Mouse (Mus musculus) spleen, adult 2 months (tissue): ENCODE measurements around the gene Ccdc85a.

Source experiments
- CTCF ChIP-seq: fragments of 200-500 bp; IDR thresholded peaks from 2 replicates; pipeline ENCODE4 v1.5.1; 2011; ENCODE audit warnings: mild to moderate bottlenecking, inconsistent platforms; ENCODE audit not compliant: insufficient read depth, insufficient read length, insufficient replicate concordance; ENCODE audit errors: extremely low read depth
- POLR2A ChIP-seq: fragments of 200-500 bp; IDR thresholded peaks from 2 replicates; pipeline ENCODE4 v1.6.1; 2011; ENCODE audit warnings: low read depth, low read length, inconsistent platforms

DNA sequence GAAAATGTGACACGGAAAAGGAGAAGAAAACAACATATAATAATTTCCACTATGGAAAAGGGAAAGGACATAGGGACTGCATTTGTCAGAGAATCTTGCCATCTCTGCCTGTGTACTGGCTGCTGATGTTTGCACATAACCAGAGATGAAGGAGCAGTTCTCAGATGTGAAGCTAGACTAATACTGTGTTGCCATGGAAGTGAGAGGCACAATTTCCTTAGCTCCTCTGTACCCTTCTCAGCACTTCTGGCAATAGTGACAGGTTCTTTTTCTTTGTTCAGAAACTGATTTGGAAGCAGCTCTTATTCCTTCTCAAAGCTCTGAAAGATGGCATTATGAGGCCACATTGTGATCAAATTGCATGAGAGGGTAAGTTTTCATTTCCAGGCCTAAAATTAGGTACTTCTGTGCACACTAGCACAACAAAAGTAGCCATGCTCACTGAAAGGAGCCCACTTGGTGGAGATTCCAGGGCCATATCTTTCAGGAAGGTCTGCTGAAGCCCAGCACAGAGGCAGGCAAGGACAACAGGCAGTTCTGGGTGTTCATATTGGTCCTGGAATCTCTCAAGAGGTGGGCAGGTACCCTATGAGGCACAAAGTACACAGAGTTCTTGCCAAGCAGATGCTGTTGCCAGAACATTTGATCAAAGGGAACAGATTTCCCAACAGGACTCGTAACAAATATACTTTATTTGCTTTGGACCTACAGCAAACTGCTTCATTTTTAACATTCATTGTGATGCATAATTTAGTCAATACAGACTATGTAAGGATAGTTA lies 161.5 kb downstream of the Ccdc85a start:
- no peak for TF ChIP-seq CTCF
- no peak for TF ChIP-seq POLR2A
